Mouse (Mus musculus) hematopoietic stem cell, adult 5-6 weeks (primary cell): ENCODE data around the gene Ugt2b36. TPM values are rescaled to one million over a fixed set of nuclear protein-coding genes. Genes with fewer than 3 reads are reported as not detected.
"Not testable (repeated sequence)": the region's sequence is repeated elsewhere in the genome, so short reads cannot be mapped to it uniquely, and the experiment has no call there.

ENCODE experiments used
- ATAC-seq, 2 experiments: fragments of 125-278 bp in 1 of 2; replicated peaks in 1 of 2; 2 replicates each; pipeline ENCODE4 v1.8.0; 2016 to 2017; ENCODE audit warnings: inconsistent platforms in 2 of 2, mild to moderate bottlenecking in 2 of 2, moderate number of reproducible peaks in 2 of 2, low read depth in 1 of 2, moderate TSS enrichment in 1 of 2; ENCODE audit not compliant: low FRiP score in 2 of 2, poor library complexity in 2 of 2, severe bottlenecking in 2 of 2, insufficient read depth in 1 of 2, low TSS enrichment in 1 of 2
- total RNA-seq: library from RNA; stranded (forward); fragments of 172-1452, 232-1000 nt; gene quantifications from 2 replicates; pipeline ENCODE4 v1.2.3, GENCODE M21; 2017

The Ugt2b36 gene
- total RNA-seq: not detected in 2 replicates

- no peak for ATAC-seq
Observed at GRCm38 (mm10) chr5:87092346-87093027, at the start of gene Ugt2b36. Ugt2b36 (minus strand) TSS chr5:87092555.

DNA sequence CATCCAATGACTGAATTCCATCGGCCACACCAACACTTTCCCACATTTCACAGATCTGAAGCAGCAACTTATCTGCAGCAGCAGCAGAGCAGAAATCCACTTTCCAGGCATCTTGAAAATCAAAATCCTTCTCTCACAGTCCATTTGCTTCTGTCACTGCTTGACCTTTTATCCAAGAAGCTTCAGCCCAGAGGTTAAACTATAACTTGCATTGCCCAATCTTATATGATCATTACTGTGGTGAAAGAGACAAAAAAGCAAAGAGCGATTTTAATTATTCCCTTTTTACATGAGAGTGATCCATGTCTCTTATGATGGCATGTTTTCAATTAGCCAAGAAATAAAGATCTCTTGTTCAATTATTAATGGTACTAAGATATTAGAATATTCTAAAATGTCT is 47.8 kb upstream of the Ugt2b36 start, which contains the start of gene Ugt2b5:
Gene Ugt2b5, minus strand, starts transcription at position 123 of the 400 bp plus-strand sequence.
- not testable (repeated sequence) for ATAC-seq

GRCm38 (mm10) chr5:87103697-87104096 is 11.3 kb upstream of the Ugt2b36 start:
- not testable (repeated sequence) for ATAC-seq

- ATAC-seq: no peak
Observed at GRCm38 (mm10) chr5:87091111-87091510, 1.2 kb downstream of the Ugt2b36 start.

- no peak for ATAC-seq
Observed at GRCm38 (mm10) chr5:87089264-87089663, 3.1 kb downstream of the Ugt2b36 start.

DNA sequence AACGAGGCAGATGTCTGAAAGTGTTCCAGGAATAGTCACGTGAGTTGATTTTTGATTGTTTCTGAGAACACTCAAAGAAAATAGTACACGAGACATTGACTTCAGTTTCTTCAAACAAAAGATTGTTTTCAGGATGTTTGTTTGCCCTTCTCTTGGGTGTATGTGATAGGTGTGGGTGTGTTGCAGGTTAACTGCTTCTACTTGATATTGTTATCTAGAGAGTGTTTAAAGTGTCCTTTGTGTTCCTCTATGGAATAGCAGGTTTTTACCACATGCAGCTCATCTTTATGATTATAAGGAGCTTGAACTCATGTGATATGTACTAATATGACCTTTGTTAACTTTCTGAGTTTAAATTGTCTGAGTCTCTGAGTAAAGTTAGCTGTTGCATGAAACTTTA is 6.1 kb downstream of the Ugt2b36 start:
- no peak for ATAC-seq

GRCm38 (mm10) chr5:87030624-87031023 is 61.7 kb downstream of the Ugt2b36 start:
- ATAC-seq: no peak

GRCm38 (mm10) chr5:87027359-87027758 is 65.0 kb downstream of the Ugt2b36 start:
- no peak for ATAC-seq

Other genes with a start within 250 kb of the Ugt2b36 start
- not detected in 2 replicates for gene Ugt2b34, start 185.6 kb downstream of the Ugt2b36 start, total RNA-seq
- not detected in 2 replicates for gene Ugt2b1, start 166.0 kb downstream of the Ugt2b36 start, total RNA-seq
- not detected in 2 replicates for gene Ugt2b35, start 91.7 kb downstream of the Ugt2b36 start, total RNA-seq
- not detected in 2 replicates for gene Ugt2b5, start 47.8 kb upstream of the Ugt2b36 start, total RNA-seq
- not detected in 2 replicates for gene Ugt2b37, start 162.2 kb upstream of the Ugt2b36 start, total RNA-seq
- gene Ugt2a3, start 244.6 kb upstream of the Ugt2b36 start, total RNA-seq: not detected in 2 replicates